Mouse (Mus musculus) ES-CJ7 (cell line): ENCODE data around the gene Vma21-ps.
"Not testable (repeated sequence)": the region's sequence is repeated elsewhere in the genome, so short reads cannot be mapped to it uniquely, and the experiment has no call there.

ENCODE experiments used
- DNase-seq: peaks from one replicate; pipeline ENCODE4 v3.0.0; 2011; ENCODE audit warnings: low read depth, low spot score

Gene Vma21-ps

GRCm38 (mm10) chr4:52497144-52497543 is at the start of gene Vma21-ps:
Gene Vma21-ps, minus strand, starts transcription at chr4:52497244.
- not testable (repeated sequence) for DNase-seq

DNA sequence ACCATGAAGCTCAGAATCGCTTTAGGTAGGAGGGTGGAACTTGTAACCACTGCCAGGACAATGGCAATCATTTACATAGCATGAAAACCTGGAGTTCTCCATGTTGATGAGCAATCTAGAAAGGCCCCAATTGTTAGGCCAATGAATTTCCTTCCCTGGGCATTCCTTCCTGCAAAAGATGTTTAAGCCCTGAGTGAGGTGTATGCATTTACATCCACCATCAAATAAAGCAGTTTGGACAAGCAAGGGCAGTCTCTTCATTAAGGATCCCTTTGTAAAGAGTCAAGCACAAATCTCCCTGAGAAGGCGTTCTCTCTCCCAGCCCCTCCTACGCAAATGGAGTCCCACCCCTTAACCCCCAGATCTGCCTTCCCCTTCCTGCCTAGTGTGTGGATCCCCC is 46.0 kb upstream of the Vma21-ps start:
- peak; percentile 70 for DNase-seq

GRCm38 (mm10) chr4:52530636-52531035 is 33.6 kb upstream of the Vma21-ps start:
- no peak for DNase-seq

DNA sequence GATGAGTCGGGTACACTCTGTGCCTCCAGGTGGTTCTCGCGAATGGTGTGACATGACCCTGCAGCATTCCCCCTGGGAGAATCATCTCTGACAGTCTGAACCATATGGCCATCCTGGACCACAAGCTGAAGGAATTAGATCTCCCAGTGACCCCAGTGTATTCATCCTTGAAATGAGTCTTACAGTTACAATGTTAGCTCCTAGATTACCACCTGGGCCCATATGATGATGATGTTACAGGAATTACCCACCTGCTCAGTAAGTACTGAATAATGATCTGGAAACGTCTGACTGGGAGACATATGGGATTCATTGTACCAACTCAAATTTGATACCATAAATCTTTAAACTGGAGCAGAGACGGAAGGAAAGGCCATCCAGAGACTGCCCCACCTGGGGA is 29.4 kb upstream of the Vma21-ps start:
- DNase-seq = no peak

GRCm38 (mm10) chr4:52519301-52519700 is 22.3 kb upstream of the Vma21-ps start:
- no peak for DNase-seq

DNA sequence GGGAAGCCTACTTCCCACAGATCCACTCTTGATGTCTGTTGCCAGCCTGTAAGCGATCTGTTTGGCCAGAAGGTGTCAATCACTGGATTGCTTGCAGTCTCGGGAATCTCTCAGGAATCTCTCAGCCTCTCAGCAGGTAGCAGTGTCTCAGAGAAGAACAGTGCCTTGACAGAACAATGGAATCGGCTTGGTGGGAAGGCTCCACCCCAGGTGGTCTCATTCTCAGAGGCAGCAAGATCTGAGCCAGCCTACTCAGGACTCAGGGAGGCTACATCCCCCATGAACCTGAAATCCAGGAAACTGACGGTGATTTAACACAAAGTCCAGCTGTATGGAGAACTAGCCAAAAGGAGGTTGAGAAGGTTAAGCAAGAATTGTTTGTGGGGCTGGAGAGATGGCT is 20.5 kb upstream of the Vma21-ps start:
- peak; percentile 93 for DNase-seq

DNA sequence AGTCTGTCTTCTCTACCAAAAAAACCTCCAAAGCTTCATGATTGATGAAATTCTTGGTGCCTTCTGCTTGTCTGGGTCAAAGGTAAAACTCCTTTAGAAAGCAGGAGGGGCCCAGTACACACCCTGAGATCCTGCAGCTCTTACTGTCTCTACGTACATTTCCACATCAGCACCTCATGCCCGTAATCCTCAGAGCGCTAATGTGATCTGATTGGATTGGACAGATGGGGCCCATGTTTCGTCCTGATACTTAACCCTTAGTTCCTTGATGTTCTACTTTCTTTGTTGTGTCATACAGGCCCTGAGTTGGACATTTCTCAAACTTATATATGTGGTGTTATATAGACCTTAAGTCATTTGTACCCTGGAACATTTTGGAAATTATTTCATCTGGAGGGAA is 9.6 kb downstream of the Vma21-ps start:
- DNase-seq = no peak

GRCm38 (mm10) chr4:52473431-52473830 is 23.6 kb downstream of the Vma21-ps start:
- no peak for DNase-seq

DNA sequence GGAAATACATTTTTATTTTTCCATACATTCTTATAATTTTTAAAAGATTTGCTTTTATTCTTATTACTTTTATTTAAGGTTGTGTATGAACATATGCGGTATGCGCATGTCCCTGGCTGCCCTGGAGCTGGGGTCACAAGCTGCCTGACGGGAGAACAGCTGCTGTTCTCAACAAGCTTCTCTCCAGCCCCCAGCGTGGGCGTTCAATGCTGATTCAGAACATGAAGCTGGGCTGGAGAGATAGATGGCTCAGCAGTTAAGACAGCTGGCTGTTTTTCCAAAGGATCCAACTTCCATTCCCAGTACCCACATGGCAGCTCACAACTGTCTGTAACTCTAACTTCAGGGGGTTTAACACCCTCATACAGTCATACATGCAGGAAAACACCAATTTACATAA is 35.7 kb downstream of the Vma21-ps start:
- no peak for DNase-seq

DNA sequence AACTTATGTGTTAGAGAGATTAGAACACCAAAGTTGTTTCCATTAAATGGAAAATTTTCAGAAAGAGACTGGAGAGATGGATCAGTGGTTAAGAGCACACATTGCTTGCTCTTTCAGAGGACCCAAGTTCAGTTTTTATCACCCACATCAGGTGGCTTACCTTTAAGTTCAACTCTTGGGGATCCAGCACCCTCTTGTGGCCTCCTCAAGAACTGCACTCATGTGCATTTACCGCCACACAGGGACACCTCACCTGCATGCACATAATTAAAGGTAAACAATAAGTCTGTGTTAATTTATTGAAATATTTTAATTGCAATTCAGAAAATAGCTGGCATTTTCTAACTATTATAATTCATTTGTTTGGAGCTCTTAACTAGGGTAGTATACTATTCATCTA is 37.3 kb downstream of the Vma21-ps start:
- DNase-seq = peak; percentile 69
